Mouse (Mus musculus): ENCODE results near the gene Strn3. TPM values are rescaled to one million over a fixed set of nuclear protein-coding genes. Genes with fewer than 3 reads are reported as not detected.
A peak's percentile ranks its signal among the peaks of the same experiment; 100 is the strongest.
"Not testable (repeated sequence)": the region's sequence is repeated elsewhere in the genome, so short reads cannot be mapped to it uniquely, and the experiment has no call there.

The Strn3 gene
- polyA plus RNA-seq, 1 experiment from 2014 or later, result 63.5 TPM

- peak overlapping the region; percentile 65 for H3K9ac ChIP-seq
- H3K36me3 ChIP-seq (replicated peaks), result no peaks in the 10 kb centered on the region
- H3K4me2 ChIP-seq, result peak overlapping the region; percentile 99
- H3K27ac ChIP-seq, result no peak overlapping the region
- peak; percentile 55 for ATAC-seq (ENCODE audit: low FRiP score)
- H3K4me3 ChIP-seq (replicated peaks), result peak overlapping the region; percentile 69
- under 1% methylated on average over 17 of the region's 21 CpGs for WGBS
- H3K9me3 ChIP-seq, result no peaks in the 10 kb centered on the region
- peaks cover 13% of the 10 kb centered on the region for H3K4me1 ChIP-seq
- peaks cover 37% of the 10 kb centered on the region for H3K27me3 ChIP-seq
These were observed 98.8 kb downstream of the Strn3 start for GRCm38 (mm10) chr12:51592888-51593228.

GRCm38 (mm10) chr12:51591921-51592320 is 99.8 kb downstream of the Strn3 start:
- H3K27me3 ChIP-seq, result peaks cover 37% of the 10 kb centered on the region
- H3K27ac ChIP-seq, result no peak overlapping the region
- ATAC-seq (ENCODE audit: low FRiP score), result no peak
- no peaks in the 10 kb centered on the region for H3K9me3 ChIP-seq
- H3K36me3 ChIP-seq (replicated peaks), result no peaks in the 10 kb centered on the region
- H3K4me2 ChIP-seq, result no peak overlapping the region
- peaks cover 13% of the 10 kb centered on the region for H3K4me1 ChIP-seq
- no peak overlapping the region for H3K4me3 ChIP-seq (replicated peaks)
- 75% methylated on average over 8 of the region's 8 CpGs for WGBS
- H3K9ac ChIP-seq, result no peak overlapping the region

GRCm38 (mm10) chr12:51589263-51589662 is 102.4 kb downstream of the Strn3 start:
- H3K27me3 ChIP-seq, result peaks cover 23% of the 10 kb centered on the region
- no peaks in the 10 kb centered on the region for H3K36me3 ChIP-seq (replicated peaks)
- no peak overlapping the region for H3K4me3 ChIP-seq (replicated peaks)
- H3K9ac ChIP-seq, result no peak overlapping the region
- H3K4me1 ChIP-seq, result peaks cover 13% of the 10 kb centered on the region
- no peaks in the 10 kb centered on the region for H3K9me3 ChIP-seq
- 93% methylated on average over 5 of the region's 5 CpGs for WGBS
- H3K4me2 ChIP-seq, result no peak overlapping the region
- no peak overlapping the region for H3K27ac ChIP-seq
- ATAC-seq (ENCODE audit: low FRiP score), result no peak

- 97% methylated on average over 2 of the region's 2 CpGs for WGBS
- not testable (repeated sequence) for H3K4me3 ChIP-seq (replicated peaks); H3K9ac ChIP-seq; H3K36me3 ChIP-seq (replicated peaks); H3K9me3 ChIP-seq; H3K4me2 ChIP-seq; ATAC-seq (ENCODE audit: low FRiP score); H3K4me1 ChIP-seq; H3K27ac ChIP-seq; H3K27me3 ChIP-seq
These were observed 113.9 kb downstream of the Strn3 start for GRCm38 (mm10) chr12:51577816-51578215.

- 90% methylated on average over 4 of the region's 4 CpGs for WGBS
These were observed 119.0 kb downstream of the Strn3 start for GRCm38 (mm10) chr12:51572651-51573050.

GRCm38 (mm10) chr12:51569944-51570343 is 121.8 kb downstream of the Strn3 start:
- no peak overlapping the region for H3K9ac ChIP-seq
- no peaks in the 10 kb centered on the region for H3K4me1 ChIP-seq
- no peak overlapping the region for H3K4me3 ChIP-seq (replicated peaks)
- no peak overlapping the region for H3K27ac ChIP-seq
- no peaks in the 10 kb centered on the region for H3K27me3 ChIP-seq
- no peak for ATAC-seq (ENCODE audit: low FRiP score)
- 71% methylated on average over 7 of the region's 7 CpGs for WGBS
- H3K36me3 ChIP-seq (replicated peaks), result no peaks in the 10 kb centered on the region
- peaks cover 4% of the 10 kb centered on the region; the same call in 1 of the 2 replicates for H3K9me3 ChIP-seq
- no peak overlapping the region for H3K4me2 ChIP-seq

More at GRCm38 (mm10) chr12:51572651-51573050, 119.0 kb downstream of the Strn3 start:
- Histone ChIP-seq H3K4me2 (no peak overlapping the region), H3K4me1 (no peaks in the 10 kb centered on the region), H3K9ac (no peak overlapping the region), H3K4me3 (replicated peaks) (no peak overlapping the region), H3K27ac (no peak overlapping the region), H3K36me3 (replicated peaks) (no peaks in the 10 kb centered on the region), H3K9me3 (no peaks in the 10 kb centered on the region), H3K27me3 (no peaks in the 10 kb centered on the region)
- no peak for ATAC-seq (ENCODE audit: low FRiP score)

- H3K4me2 ChIP-seq, result no peak overlapping the region
- WGBS, result 92% methylated on average over 8 of the region's 8 CpGs
- H3K9me3 ChIP-seq, result peaks cover 4% of the 10 kb centered on the region; the same call in 1 of the 2 replicates
- no peak overlapping the region for H3K9ac ChIP-seq
- no peaks in the 10 kb centered on the region for H3K36me3 ChIP-seq (replicated peaks)
- H3K27me3 ChIP-seq, result no peaks in the 10 kb centered on the region
- H3K4me1 ChIP-seq, result no peaks in the 10 kb centered on the region
- H3K4me3 ChIP-seq (replicated peaks), result no peak overlapping the region
- no peak overlapping the region for H3K27ac ChIP-seq
- no peak for ATAC-seq (ENCODE audit: low FRiP score)
These were observed 122.2 kb downstream of the Strn3 start for GRCm38 (mm10) chr12:51569472-51569871.

- Histone ChIP-seq H3K4me2 (no peak overlapping the region), H3K9ac (no peak overlapping the region), H3K27ac (no peak overlapping the region), H3K27me3 (no peaks in the 10 kb centered on the region), H3K4me3 (replicated peaks) (no peak overlapping the region), H3K36me3 (replicated peaks) (no peaks in the 10 kb centered on the region), H3K9me3 (peaks cover 4% of the 10 kb centered on the region; the same call in 1 of the 2 replicates), H3K4me1 (no peaks in the 10 kb centered on the region)
- WGBS, result 93% methylated on average over 7 of the region's 7 CpGs
- ATAC-seq (ENCODE audit: low FRiP score), result no peak
These were observed 124.5 kb downstream of the Strn3 start for GRCm38 (mm10) chr12:51567225-51567624.

- H3K4me3 ChIP-seq (replicated peaks), result no peak overlapping the region
- H3K9me3 ChIP-seq, result peaks cover 4% of the 10 kb centered on the region; the same call in 1 of the 2 replicates
- no peaks in the 10 kb centered on the region for H3K4me1 ChIP-seq
- no peak overlapping the region for H3K4me2 ChIP-seq
- H3K36me3 ChIP-seq (replicated peaks), result no peaks in the 10 kb centered on the region
- 80% methylated on average over 9 of the region's 9 CpGs for WGBS
- no peak for ATAC-seq (ENCODE audit: low FRiP score)
- no peaks in the 10 kb centered on the region for H3K27me3 ChIP-seq
- H3K27ac ChIP-seq, result no peak overlapping the region
- no peak overlapping the region for H3K9ac ChIP-seq
These were observed 130.3 kb downstream of the Strn3 start for GRCm38 (mm10) chr12:51561416-51561815.

Other genes starting within 250 kb of the Strn3 start
- gene Coch, start 98.6 kb downstream of the Strn3 start, polyA plus RNA-seq (2016; fragmentation: Nextera tagmentation; extraction: Ambion mirVana), result 5.3 and 6.6 TPM in 2 replicates
- gene Ap4s1, start 864 bp downstream of the Strn3 start, polyA plus RNA-seq (2016; fragmentation: Nextera tagmentation; extraction: Ambion mirVana), result 50.8 and 52.6 TPM in 2 replicates
- gene Hectd1, start 137.6 kb upstream of the Strn3 start, polyA plus RNA-seq (2016; fragmentation: Nextera tagmentation; extraction: Ambion mirVana), result 41.5 and 44.9 TPM in 2 replicates